Mouse (Mus musculus) Muller cell, postnatal 12 days (primary cell): ENCODE measurements at regions not wholly inside any gene's neighbourhood (a gene's known extent, or its start where the extent isn't known, plus 50 kb on each side); places are given as distances from the start of the nearest gene placed in this dataset.
A peak's percentile ranks its signal among the peaks of the same experiment; 100 is the strongest.

ENCODE experiments used
- DNase-seq: peaks from one replicate; pipeline ENCODE4 v3.0.0-alpha.2; 2015; ENCODE audit errors: inconsistent ontology term

GRCm38 (mm10) chr1:73727781-73728180, 396.5 kb downstream of the Tns1 start:
- DNase-seq, result no peak

DNA sequence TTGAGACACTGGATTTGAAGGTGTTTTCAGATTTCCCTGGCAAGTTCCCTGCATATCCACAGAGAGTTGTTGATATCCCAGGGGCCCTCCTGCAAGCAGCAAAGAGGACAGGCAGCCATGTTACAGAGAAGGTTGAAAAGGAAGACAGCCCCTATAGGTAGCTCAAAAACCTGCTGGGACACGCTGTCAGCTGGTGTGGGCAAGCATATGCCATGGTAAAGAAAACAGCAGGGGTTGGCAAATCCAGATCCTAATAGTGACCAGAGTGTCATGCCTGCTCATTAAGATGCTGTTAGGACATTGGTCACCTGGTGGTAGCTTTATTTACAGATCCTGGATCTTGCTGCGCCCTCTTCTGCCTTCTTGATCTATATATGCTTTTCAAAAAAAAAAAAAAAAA, 397.6 kb downstream of the Tns1 start:
- DNase-seq, result no peak

- peak; percentile 70 for DNase-seq
Measured at GRCm38 (mm10) chr1:73725486-73725885, 398.8 kb downstream of the Tns1 start.

- DNase-seq, result no peak
Measured at GRCm38 (mm10) chr1:73724551-73724950, 399.7 kb downstream of the Tns1 start.

DNA sequence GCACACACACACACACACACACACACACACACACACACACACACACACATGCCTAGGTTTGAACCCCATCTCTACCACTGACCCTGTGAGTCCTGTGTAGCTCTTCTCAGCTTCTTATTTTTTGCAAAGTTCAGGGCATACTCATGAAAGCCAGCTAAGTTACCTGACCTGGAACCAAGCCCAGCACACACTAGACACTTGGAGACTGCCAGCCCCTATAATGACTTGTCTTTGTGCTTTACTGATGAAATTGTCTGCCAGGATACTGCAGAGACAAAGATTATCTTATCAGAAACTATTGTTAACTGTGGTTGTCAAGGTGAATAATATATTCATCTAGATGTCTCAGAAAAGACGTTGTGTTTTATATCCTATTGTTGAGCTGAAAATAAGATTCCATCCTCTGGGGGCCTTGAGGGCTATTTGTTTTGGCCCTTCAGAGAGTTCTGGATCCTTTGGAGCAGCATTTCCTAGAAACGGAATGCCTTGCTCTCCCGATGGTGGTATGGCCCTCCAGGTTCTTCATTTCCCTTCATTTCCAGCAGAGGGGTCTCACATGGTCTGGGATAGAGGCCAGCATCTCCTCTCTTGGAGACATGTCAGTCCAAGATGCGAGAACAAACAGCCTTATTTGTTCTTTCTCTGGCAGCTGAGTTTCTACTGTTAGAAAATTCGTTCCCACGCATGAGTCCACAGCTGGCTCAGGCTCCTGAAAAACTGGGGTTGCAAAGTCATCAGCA, 402.6 kb downstream of the Tns1 start:
- no peak for DNase-seq

DNA sequence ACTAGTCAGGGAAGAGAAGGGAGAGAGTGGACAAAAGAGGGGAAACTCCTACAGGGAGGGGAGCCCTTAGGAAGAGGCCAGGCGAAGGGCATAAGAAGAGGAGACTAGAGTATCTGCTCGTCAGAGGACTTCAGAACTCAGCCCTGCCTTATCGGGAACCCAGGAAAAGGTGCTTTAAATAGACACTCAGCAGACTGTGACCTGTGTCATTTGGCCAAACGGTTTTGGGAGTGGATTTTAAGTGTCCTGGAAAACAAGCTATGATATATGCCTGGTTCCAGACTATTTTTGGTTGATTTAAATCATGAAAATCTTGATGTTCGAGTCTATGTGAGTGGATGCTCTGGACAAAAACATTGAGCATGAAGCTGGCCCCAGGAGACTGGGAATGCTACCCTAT, 405.8 kb downstream of the Tns1 start:
- DNase-seq, result no peak

DNA sequence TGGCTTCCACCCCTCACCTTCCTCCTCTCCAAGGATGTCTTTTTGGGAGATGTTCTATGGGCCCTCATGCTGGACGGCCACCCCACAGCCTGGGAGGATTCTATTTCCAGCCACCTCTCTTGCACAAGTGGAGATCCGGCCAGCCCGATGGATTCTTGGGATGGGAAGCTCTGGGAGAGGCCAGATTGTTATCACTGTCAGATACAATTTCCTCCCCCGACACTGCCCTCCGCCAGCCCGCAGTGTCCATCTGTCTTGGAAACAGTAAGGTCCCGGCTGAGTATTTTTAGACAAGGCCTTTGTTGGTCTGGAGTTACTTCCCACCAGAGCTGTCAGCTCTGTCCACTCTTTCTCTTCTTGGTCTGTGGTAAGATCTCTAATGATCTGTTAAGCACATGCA, 406.8 kb downstream of the Tns1 start:
- no peak for DNase-seq

- DNase-seq, result no peak
Measured at GRCm38 (mm10) chr1:73716901-73717300, 407.3 kb downstream of the Tns1 start.

- DNase-seq, result no peak
Measured at GRCm38 (mm10) chr1:73715571-73715970, 408.7 kb downstream of the Tns1 start.

- DNase-seq, result no peak
Measured at GRCm38 (mm10) chr1:73702428-73702842, 421.8 kb downstream of the Tns1 start.

- no peak for DNase-seq
Measured at GRCm38 (mm10) chr1:73693537-73693936, 430.7 kb downstream of the Tns1 start.

DNA sequence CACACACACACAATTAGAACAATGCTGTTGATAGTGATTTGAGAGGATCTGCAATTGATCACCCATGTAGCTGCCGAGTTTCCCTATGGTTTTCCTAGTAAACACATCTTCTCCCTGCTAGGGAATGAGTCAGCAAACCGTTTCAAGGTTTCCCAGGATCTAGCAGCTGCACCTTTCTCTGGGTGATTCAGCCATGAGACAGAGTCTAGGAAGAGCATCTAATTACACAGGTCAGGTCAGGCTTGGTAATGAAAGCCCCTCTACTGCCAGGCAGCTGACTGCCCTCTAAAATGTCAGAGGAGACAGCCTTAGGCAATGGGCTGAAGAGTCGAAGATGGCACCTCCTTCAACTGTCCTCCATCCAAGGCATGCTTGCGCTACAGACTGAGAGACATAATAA, 438.5 kb downstream of the Tns1 start:
- DNase-seq, result no peak

GRCm38 (mm10) chr1:73685066-73685465, 439.2 kb downstream of the Tns1 start:
- DNase-seq, result no peak

- no peak for DNase-seq
Measured at GRCm38 (mm10) chr1:73684166-73684565, 440.1 kb downstream of the Tns1 start.

DNA sequence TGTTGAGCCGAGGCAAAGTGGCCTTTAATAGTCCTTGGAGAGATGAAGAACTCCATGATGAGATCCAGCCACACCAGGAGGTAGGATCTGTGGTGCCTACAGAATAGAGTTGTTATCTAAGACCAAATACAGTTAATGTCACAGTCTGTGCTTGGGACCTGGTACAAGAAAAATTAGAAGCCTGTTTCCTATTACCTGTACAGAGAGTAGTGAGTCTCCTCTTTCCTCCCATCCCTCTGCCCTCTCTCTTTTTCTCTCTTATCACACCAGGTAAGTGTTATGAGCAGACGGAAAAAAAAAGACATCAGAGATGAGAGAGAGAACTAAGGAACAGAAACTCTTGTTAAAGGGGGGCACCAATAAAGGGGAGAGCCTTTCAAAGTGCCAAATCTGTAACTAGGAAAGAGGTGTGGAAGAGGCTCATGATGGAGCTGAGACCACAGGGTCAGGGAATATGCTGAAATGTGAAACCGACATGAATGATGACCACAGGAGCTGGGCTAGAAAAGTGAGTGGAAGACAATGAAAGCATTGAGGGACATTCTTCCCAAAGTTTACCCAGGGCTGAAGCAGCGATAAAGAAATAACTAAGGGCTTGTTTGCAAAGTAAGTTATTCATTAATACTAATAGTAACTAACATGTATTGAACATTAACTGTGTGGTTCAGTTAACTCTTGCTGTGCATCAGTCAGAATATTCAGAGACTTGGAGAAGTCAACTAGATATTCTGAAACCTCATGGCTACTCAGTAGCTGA, 440.9 kb downstream of the Tns1 start:
- DNase-seq, result no peak

GRCm38 (mm10) chr1:73681697-73682096, 442.6 kb downstream of the Tns1 start:
- DNase-seq, result no peak

DNA sequence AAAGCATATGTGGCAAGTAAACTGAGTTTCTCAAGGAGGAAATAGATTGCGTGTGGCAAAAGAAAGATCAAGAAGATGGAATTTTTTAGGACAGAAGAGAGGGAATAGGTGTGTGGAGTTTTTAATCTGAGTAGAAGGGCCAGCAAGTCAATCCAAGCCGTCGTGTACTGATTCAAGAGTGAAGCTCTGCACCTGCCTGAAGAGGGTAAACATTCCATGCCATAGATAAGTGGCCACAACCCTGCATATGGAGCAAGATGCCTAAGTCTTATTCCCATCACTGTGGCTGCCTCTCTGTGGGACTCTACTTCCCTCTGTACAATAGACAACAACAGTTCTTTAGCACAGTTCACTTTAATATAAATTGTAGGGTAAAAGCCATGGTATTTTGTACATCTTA, 443.4 kb downstream of the Tns1 start:
- DNase-seq, result no peak

DNA sequence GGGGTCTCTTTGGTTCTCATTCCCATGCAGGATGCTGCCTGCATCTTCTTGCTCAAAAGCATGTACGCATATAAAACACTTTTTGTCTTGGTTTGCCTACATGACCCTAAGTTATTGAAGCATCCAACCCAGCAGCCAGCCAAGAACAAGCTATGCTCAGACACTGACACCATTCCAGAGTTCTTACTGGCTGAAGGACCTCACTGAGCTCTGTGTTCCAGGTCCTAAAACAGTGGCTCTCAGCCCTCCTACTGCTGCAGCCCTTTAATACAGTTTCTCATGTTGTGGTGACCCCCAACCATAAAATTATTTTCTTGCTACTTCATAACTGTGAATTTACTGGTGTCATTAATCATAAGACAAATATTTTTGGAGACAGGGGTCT, 450.4 kb downstream of the Tns1 start:
- DNase-seq, result no peak

- DNase-seq, result no peak
Measured at GRCm38 (mm10) chr1:73673191-73673850, 450.9 kb downstream of the Tns1 start.

GRCm38 (mm10) chr1:73672239-73672638, 452.0 kb downstream of the Tns1 start:
- DNase-seq, result no peak

DNA sequence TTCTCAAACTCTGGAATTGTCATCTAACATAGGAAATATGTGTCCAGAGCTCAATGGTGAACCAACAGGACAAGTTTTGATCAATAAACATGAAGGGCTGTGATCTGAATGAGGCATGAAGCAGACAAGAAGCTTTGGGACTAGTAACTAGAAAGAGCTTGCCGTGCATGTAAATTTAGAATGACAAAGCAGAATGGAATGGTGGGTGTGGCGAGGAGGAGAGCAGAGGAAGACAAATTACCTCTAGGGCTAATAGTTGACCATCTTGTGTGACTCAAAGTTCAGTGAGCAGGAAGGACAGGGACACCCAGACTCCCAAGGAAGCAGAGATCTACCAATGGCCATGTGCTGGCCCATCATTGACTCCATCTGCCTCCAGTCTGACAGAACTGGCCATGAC, 455.6 kb downstream of the Tns1 start:
- DNase-seq, result no peak

- DNase-seq, result peak; percentile 67
Measured at GRCm38 (mm10) chr1:73663546-73663945, 460.7 kb downstream of the Tns1 start.

- no peak for DNase-seq
Measured at GRCm38 (mm10) chr1:73645011-73645410, 479.2 kb downstream of the Tns1 start.
